Mouse (Mus musculus) embryonic fibroblast, embryonic 13.5 days (primary cell): Measurements from ENCODE around the gene Farp1. TPM values are rescaled to one million over a fixed set of nuclear protein-coding genes. Genes with fewer than 3 reads are reported as not detected.
"Not testable (repeated sequence)": the region's sequence is repeated elsewhere in the genome, so short reads cannot be mapped to it uniquely, and the experiment has no call there.

Experiments used
- H3K27ac ChIP-seq: 2 replicates; pipeline ENCODE4 v1.5.1; 2012; ENCODE audit warnings: low read length, control low read depth, inconsistent platforms; ENCODE audit not compliant: insufficient read depth
- H3K4me1 ChIP-seq: 2 replicates; pipeline ENCODE4 v1.6.1; 2011; ENCODE audit warnings: low read length; ENCODE audit not compliant: control insufficient read depth, insufficient read depth
- H3K4me3 ChIP-seq: 2 replicates; pipeline ENCODE4 v1.5.1; 2011; ENCODE audit warnings: mild to moderate bottlenecking, control low read depth, low read length; ENCODE audit not compliant: insufficient read depth
- CTCF ChIP-seq: IDR thresholded peaks from 2 replicates; pipeline ENCODE4 v1.5.1; 2011; ENCODE audit warnings: mild to moderate bottlenecking, control low read depth, low read length, moderate library complexity, borderline replicate concordance; ENCODE audit not compliant: insufficient read depth
- POLR2A ChIP-seq: IDR thresholded peaks from 2 replicates; pipeline ENCODE4 v1.6.1; 2011; ENCODE audit warnings: low read depth, mild to moderate bottlenecking, control low read depth, low read length, moderate library complexity
- polyA plus RNA-seq: library from polyadenylated mRNA; stranded (reverse); fragments of >200 nt; gene quantifications from 2 replicates; pipeline ENCODE4 v1.2.4, GENCODE M21; 2011; ENCODE audit warnings: low read depth; ENCODE audit not compliant: missing spikeins, insufficient read length

Farp1 gene
- polyA plus RNA-seq, 1 experiment: 142 TPM

GRCm38 (mm10) chr14:121113785-121114184, 78.8 kb downstream of the Farp1 start:
- no peak for TF ChIP-seq CTCF
- H3K4me3 ChIP-seq: no peak overlapping the region
- H3K4me1 ChIP-seq: peaks cover 3% of the 10 kb centered on the region; the same call in 1 of the 2 replicates
- no peak overlapping the region for H3K27ac ChIP-seq

- Histone ChIP-seq H3K4me3 (no peak overlapping the region), H3K27ac (no peak overlapping the region), H3K4me1 (peaks cover 3% of the 10 kb centered on the region; the same call in 1 of the 2 replicates)
- TF ChIP-seq CTCF (no peak), POLR2A (no peak)
Measured at GRCm38 (mm10) chr14:121116696-121117095, 81.7 kb downstream of the Farp1 start.

- Histone ChIP-seq H3K4me3 (no peak overlapping the region), H3K27ac (no peak overlapping the region), H3K4me1 (peaks cover 3% of the 10 kb centered on the region; the same call in 1 of the 2 replicates)
- TF ChIP-seq POLR2A (no peak), CTCF (no peak)
Measured at GRCm38 (mm10) chr14:121118860-121119259, 83.9 kb downstream of the Farp1 start.

GRCm38 (mm10) chr14:121121664-121122063, 86.7 kb downstream of the Farp1 start:
- Histone ChIP-seq H3K4me3 (no peak overlapping the region), H3K27ac (peak overlapping the region; percentile 55; the same call in 1 of the 2 replicates), H3K4me1 (peaks cover 13% of the 10 kb centered on the region)
- TF ChIP-seq CTCF: no peak
- no peak for TF ChIP-seq POLR2A

GRCm38 (mm10) chr14:121122852-121123251, 87.9 kb downstream of the Farp1 start:
- H3K27ac ChIP-seq: no peak overlapping the region
- H3K4me3 ChIP-seq: no peak overlapping the region
- H3K4me1 ChIP-seq: peaks cover 20% of the 10 kb centered on the region
- TF ChIP-seq POLR2A: no peak
- TF ChIP-seq CTCF: no peak

GRCm38 (mm10) chr14:121124409-121125010, 89.5 kb downstream of the Farp1 start:
- Histone ChIP-seq H3K27ac (peak overlapping the region; percentile 64), H3K4me1 (peaks cover 24% of the 10 kb centered on the region), H3K4me3 (no peak overlapping the region)
- no peak for TF ChIP-seq POLR2A
- TF ChIP-seq CTCF: no peak

GRCm38 (mm10) chr14:121125651-121126050, 90.7 kb downstream of the Farp1 start:
- H3K27ac ChIP-seq: peak overlapping the region; percentile 64
- TF ChIP-seq POLR2A (no peak), CTCF (no peak)
- peaks cover 24% of the 10 kb centered on the region for H3K4me1 ChIP-seq

GRCm38 (mm10) chr14:121126291-121126690, 91.3 kb downstream of the Farp1 start:
- TF ChIP-seq POLR2A: no peak
- no peak for TF ChIP-seq CTCF
- Histone ChIP-seq H3K4me3 (no peak overlapping the region), H3K4me1 (peaks cover 25% of the 10 kb centered on the region), H3K27ac (0 out of 2 replicates have a peak overlapping the region, but pooled peaks have one; percentile 64)

More at GRCm38 (mm10) chr14:121125651-121126050, 90.7 kb downstream of the Farp1 start:
- H3K4me3 ChIP-seq: no peak overlapping the region

GRCm38 (mm10) chr14:121128858-121129800, 94.1 kb downstream of the Farp1 start:
- Histone ChIP-seq H3K27ac (no peak overlapping the region; the same call in 1 of the 2 replicates), H3K4me3 (no peak overlapping the region), H3K4me1 (peaks cover 37% of the 10 kb centered on the region)
- TF ChIP-seq POLR2A (no peak), CTCF (no peak)

- not testable (repeated sequence) for H3K4me3 ChIP-seq, H3K27ac ChIP-seq
- peaks cover 43% of the 10 kb centered on the region for H3K4me1 ChIP-seq
Measured at GRCm38 (mm10) chr14:121130351-121130750, 95.4 kb downstream of the Farp1 start.
